Mouse (Mus musculus) myocyte (in vitro differentiated cells): ENCODE measurements at regions not wholly inside any gene's neighbourhood (a gene's known extent, or its start where the extent isn't known, plus 50 kb on each side); places are given as distances from the start of the nearest gene placed in this dataset.

ENCODE experiments used
- CEBPB ChIP-seq: IDR thresholded peaks from 2 replicates; pipeline ENCODE4 v1.6.1; 2011; ENCODE audit warnings: mild to moderate bottlenecking, moderate library complexity; ENCODE audit not compliant: poor library complexity, insufficient read depth, severe bottlenecking
- E2F4 ChIP-seq: IDR thresholded peaks from one replicate; pipeline ENCODE4 v1.6.1; 2011; ENCODE audit warnings: mild to moderate bottlenecking, control low read depth, moderate library complexity; ENCODE audit not compliant: insufficient read depth
- MAX ChIP-seq: IDR thresholded peaks from one replicate; pipeline ENCODE4 v1.6.1; 2011; ENCODE audit warnings: low read depth, mild to moderate bottlenecking, control low read depth
- MYOD1 ChIP-seq, 3 experiments: IDR thresholded peaks; one replicate each; pipeline ENCODE4 v1.6.1; 2011; ENCODE audit warnings: control low read depth in 2 of 3, low read depth in 2 of 3, mild to moderate bottlenecking in 2 of 3, moderate library complexity in 1 of 3; ENCODE audit not compliant: insufficient read length in 2 of 3, control insufficient read depth in 1 of 3
- MYOG ChIP-seq, 3 experiments: IDR thresholded peaks; one replicate each; pipeline ENCODE4 v1.6.1; 2011; ENCODE audit warnings: control low read depth in 2 of 3, low read depth in 2 of 3, mild to moderate bottlenecking in 2 of 3; ENCODE audit not compliant: insufficient read length in 2 of 3, control insufficient read depth in 1 of 3, insufficient read depth in 1 of 3
- POLR2A ChIP-seq: IDR thresholded peaks from one replicate; pipeline ENCODE4 v1.6.1; 2011; ENCODE audit warnings: low read depth, mild to moderate bottlenecking, control low read depth, moderate library complexity; ENCODE audit not compliant: insufficient read length
- POLR2AphosphoS2 ChIP-seq: IDR thresholded peaks from one replicate; pipeline ENCODE4 v1.6.1; 2011; ENCODE audit warnings: low read depth, control low read depth; ENCODE audit not compliant: insufficient read length
- REST ChIP-seq: IDR thresholded peaks from one replicate; pipeline ENCODE4 v1.6.1; 2011; ENCODE audit warnings: mild to moderate bottlenecking, control low read depth, moderate library complexity; ENCODE audit not compliant: insufficient read depth, insufficient read length
- SRF ChIP-seq: IDR thresholded peaks from one replicate; pipeline ENCODE4 v1.6.1; 2011; ENCODE audit warnings: low read depth; ENCODE audit not compliant: control insufficient read depth, insufficient read length
- TCF12 ChIP-seq: IDR thresholded peaks from one replicate; pipeline ENCODE4 v1.6.1; 2011; ENCODE audit warnings: mild to moderate bottlenecking, control low read depth; ENCODE audit not compliant: poor library complexity, insufficient read depth, severe bottlenecking
- TCF3 ChIP-seq: IDR thresholded peaks from one replicate; pipeline ENCODE4 v1.6.1; 2011; ENCODE audit warnings: low read depth, control low read depth; ENCODE audit not compliant: insufficient read length
- USF1 ChIP-seq: IDR thresholded peaks from one replicate; pipeline ENCODE4 v1.6.1; 2011; ENCODE audit warnings: low read depth, mild to moderate bottlenecking, control low read depth, moderate library complexity

- TF ChIP-seq POLR2A (no peak), USF1 (no peak), TCF12 (no peak), SRF (no peak), POLR2AphosphoS2 (no peak), E2F4 (no peak), MAX (no peak), MYOD1 (IDR thresholded peaks at IDR 0.05; ENCODE audit: control insufficient read depth in 1 of 3, insufficient read length in 2 of 3, low read depth in 2 of 3) (no peak), MYOG (IDR thresholded peaks at IDR 0.05; ENCODE audit: control insufficient read depth in 1 of 3, insufficient read depth in 1 of 3, insufficient read length in 2 of 3, low read depth in 2 of 3) (no peak), CEBPB (no peak), TCF3 (no peak), REST (no peak)
These were observed 70.9 kb downstream of the Apip start for GRCm38 (mm10) chr2:103144420-103144819.
